ENCODE assay signal across 10 mouse cellular contexts in genomic region chr7:107661189-107661842, GRCm38 (mm10). TPM values are rescaled to one million over a fixed set of nuclear protein-coding genes. Genes with fewer than 3 reads are reported as not detected.
DNase-seq lines count a peak whose midpoint lies in the region; ATAC-seq and TF ChIP-seq lines count a peak whose summit lies in the region.
"Had no signal": no experiment of that assay in that cellular context is flagged by ENCODE, and none has a peak within 500 bp of the region (broad histone marks: within the 10 kb centered on the region; RNA-seq: fewer than 3 reads in every experiment).

No protein-coding gene starts in this region.

- peak; percentile 97 for TF ChIP-seq CTCF in hindbrain, postnatal 0 days (IDR thresholded peaks at IDR 0.05; ENCODE audit: low read depth)

- no peak overlapping the region for H3K4me3 ChIP-seq in hindbrain, postnatal 0 days (ENCODE audit: low read length)
- H3K4me3 ChIP-seq: myocyte had no signal

- H3K36me3 ChIP-seq in hindbrain, postnatal 0 days (ENCODE audit: insufficient read depth, low read length): no peaks in the 10 kb centered on the region

- no peak overlapping the region for H3K4me2 ChIP-seq in hindbrain, postnatal 0 days (ENCODE audit: low read depth, low read length)

- peak; percentile 81 for ATAC-seq in hindbrain, postnatal 0 days

- 20% methylated on average over 8 of the region's 8 CpGs for WGBS in hindbrain, postnatal 0 days

- no peak overlapping the region for H3K27ac ChIP-seq in hindbrain, postnatal 0 days

- peak; percentile 76 for DNase-seq in ovary, postnatal 14 days (ENCODE audit: low spot score)
- no peak for DNase-seq in ovary, adult 18-20 months (ENCODE audit: low spot score)
- DNase-seq in cerebellum, postnatal 36 days: peak; percentile 45 to 60
- peak; percentile 80 for DNase-seq in gastrocnemius, adult 18-20 months (ENCODE audit: low spot score)
- DNase-seq in hindbrain, postnatal 0 days (ENCODE audit: low spot score): peak; percentile 85
- peak; percentile 31 to 51 for DNase-seq in layer of hippocampus, postnatal 36 days
- peak; percentile 81 for DNase-seq in lung, postnatal 25 days (ENCODE audit: low spot score)
- peak; percentile 72 to 76 for DNase-seq in right cerebral cortex, postnatal 10 days (ENCODE audit: low spot score in 2 of 2)

- no peaks in the 10 kb centered on the region for H3K27me3 ChIP-seq in hindbrain, postnatal 0 days (ENCODE audit: insufficient read depth, low read length)

- H3K9me3 ChIP-seq in hindbrain, postnatal 0 days (ENCODE audit: low read length): no peaks in the 10 kb centered on the region

- H3K9ac ChIP-seq in hindbrain, postnatal 0 days (replicated peaks; ENCODE audit: low read length): no peak overlapping the region

- H3K4me1 ChIP-seq in hindbrain, postnatal 0 days (ENCODE audit: insufficient read depth, low read length): 0 out of 2 replicates have a peak, but pooled peaks cover 8% of the 10 kb centered on the region

RNA-seq across cellular contexts. Expression of gene 5330417H12Rik, which starts 36.4 kb away (rescaled TPM):
- not detected for total RNA-seq in gastrocnemius, adult 18-20 months (2021)
- not detected in 2 replicates for total RNA-seq in hindbrain, postnatal 0 days (2014; rRNA removed)
- polyA plus RNA-seq in hindbrain, postnatal 0 days (2015; fragmentation: Nextera tagmentation; extraction: Ambion mirVana): not detected in 2 replicates
- not detected for total RNA-seq in layer of hippocampus, postnatal 36 days (2021)
- polyA plus RNA-seq: C2C12, myocyte had no signal
